Mouse (Mus musculus) MEL (cell line): ENCODE data around the gene Tapbpl.

ENCODE experiments used
- CTCF ChIP-seq, 3 experiments: IDR thresholded peaks in 2 of 3; conservative IDR thresholded peaks in 1 of 3; 2 replicates each; pipeline ENCODE4 v1.5.1; 2011 to 2012; ENCODE audit warnings: low read length in 3 of 3, low read depth in 2 of 3, mild to moderate bottlenecking in 2 of 3, improper control_type of control experiment in 1 of 3, inconsistent platforms in 1 of 3, mixed read lengths in 1 of 3, moderate library complexity in 1 of 3; ENCODE audit not compliant: control insufficient read depth in 1 of 3, insufficient read depth in 1 of 3, poor library complexity in 1 of 3, severe bottlenecking in 1 of 3
- E2F4 ChIP-seq: IDR thresholded peaks from 2 replicates; pipeline ENCODE4 v1.6.1; 2011; ENCODE audit warnings: low read depth, low read length, improper control_type of control experiment, borderline replicate concordance
- EP300 ChIP-seq, 2 experiments: IDR thresholded peaks; 2 replicates each; pipeline ENCODE4 v1.6.1; 2011; ENCODE audit warnings: improper control_type of control experiment in 2 of 2, low read length in 2 of 2, low read depth in 1 of 2, mild to moderate bottlenecking in 1 of 2
- GABPA ChIP-seq: IDR thresholded peaks from 2 replicates; pipeline ENCODE4 v1.6.1; 2012; ENCODE audit warnings: low read depth, mild to moderate bottlenecking, inconsistent platforms, low read length, improper control_type of control experiment, moderate library complexity
- POLR2A ChIP-seq, 2 experiments: IDR thresholded peaks; 2 replicates each; pipeline ENCODE4 v1.6.1; 2011 to 2012; ENCODE audit warnings: low read length in 2 of 2, mild to moderate bottlenecking in 2 of 2, control low read depth in 1 of 2, improper control_type of control experiment in 1 of 2, low read depth in 1 of 2, moderate library complexity in 1 of 2; ENCODE audit not compliant: control insufficient read depth in 1 of 2, insufficient read depth in 1 of 2, poor library complexity in 1 of 2
- RCOR1 ChIP-seq: IDR thresholded peaks from 2 replicates; pipeline ENCODE4 v1.6.1; 2012; ENCODE audit warnings: low read depth, mild to moderate bottlenecking, inconsistent platforms, low read length, improper control_type of control experiment
- SIN3A ChIP-seq: IDR thresholded peaks from 2 replicates; pipeline ENCODE4 v1.6.1; 2012; ENCODE audit warnings: low read length, improper control_type of control experiment, inconsistent platforms

GRCm38 (mm10) chr6:125230571-125230970, 1.1 kb downstream of the Tapbpl start:
- no peak for TF ChIP-seq GABPA
- no peak for TF ChIP-seq POLR2A (IDR thresholded peaks at IDR 0.05; ENCODE audit: control insufficient read depth in 1 of 2, insufficient read depth in 1 of 2, low read depth in 1 of 2, low read length in 2 of 2, poor library complexity in 1 of 2)
- TF ChIP-seq EP300 (IDR thresholded peaks at IDR 0.05; ENCODE audit: low read depth in 1 of 2, low read length in 2 of 2): no peak
- no peak for TF ChIP-seq SIN3A
- no peak for TF ChIP-seq E2F4
- TF ChIP-seq RCOR1: no peak
- no peak for TF ChIP-seq CTCF (IDR thresholded peaks at IDR 0.05 in 2 of 3, conservative IDR thresholded peaks at IDR 0.05 in 1 of 3; ENCODE audit: control insufficient read depth in 1 of 3, insufficient read depth in 1 of 3, low read depth in 2 of 3, low read length in 3 of 3, poor library complexity in 1 of 3, severe bottlenecking in 1 of 3)
